In genomic region chr2:128377680-128378079, GRCm38 (mm10) we compare ENCODE assay signal across 32 mouse cellular contexts.
DNase-seq lines count a peak whose midpoint lies in the region; ATAC-seq lines count a peak whose summit lies in the region.
"Had no signal": no experiment of that assay in that cellular context is flagged by ENCODE, and none has a peak within 500 bp of the region (broad histone marks: within the 10 kb centered on the region; RNA-seq: fewer than 3 reads in every experiment).

No protein-coding gene starts in this region.

- H3K9me3 ChIP-seq in lung, embryonic 15.5 days: no peaks in the 10 kb centered on the region
- H3K9me3 ChIP-seq in kidney, embryonic 16.5 days (ENCODE audit: low read length): no peaks in the 10 kb centered on the region
- no peaks in the 10 kb centered on the region for H3K9me3 ChIP-seq in heart, embryonic 11.5 days (replicated peaks; ENCODE audit: control insufficient read depth, low read length)
- H3K9me3 ChIP-seq: forebrain, embryonic 13.5 days; heart, embryonic 13.5 days; hindbrain, embryonic 10.5 days; hindbrain, embryonic 15.5 days; limb, embryonic 13.5 days; neural tube, embryonic 12.5 days; stomach, embryonic 15.5 days had no signal

- DNase-seq in lung, postnatal 10 days: no peak
- peak; percentile 74 for DNase-seq in CD4-positive helper T cell, adult 2 months (ENCODE audit: low read depth, low spot score)
- peak; percentile 25 for DNase-seq in splenic B cell, adult 2 months (ENCODE audit: low read depth, low spot score)
- DNase-seq: adrenal gland, postnatal 14 days; cerebellum, adult 11 months; cerebellum, adult 9-10 months; cerebellum, postnatal 36 days; gastrocnemius, postnatal 36 days; heart, adult 2 months; heart, postnatal 10 days; kidney, adult 11 months; kidney, postnatal 25 days; lung, postnatal 14 days; right cerebral cortex, adult 18-20 months; right cerebral cortex, postnatal 4 days; thymus, postnatal 14 days had no signal

- no peak overlapping the region for H3K4me3 ChIP-seq in lung, embryonic 15.5 days
- H3K4me3 ChIP-seq in kidney, embryonic 16.5 days (ENCODE audit: low read length): no peak overlapping the region
- H3K4me3 ChIP-seq in heart, embryonic 11.5 days (ENCODE audit: low read depth, low read length): no peak overlapping the region
- H3K4me3 ChIP-seq: forebrain, embryonic 13.5 days; heart, adult 2 months; heart, embryonic 13.5 days; hindbrain, embryonic 10.5 days; hindbrain, embryonic 15.5 days; left cerebral cortex, adult 2 months; limb, embryonic 13.5 days; neural tube, embryonic 12.5 days; stomach, embryonic 15.5 days had no signal

- 0 out of 2 replicates have a peak overlapping the region, but pooled peaks have one; percentile 6 for H3K4me2 ChIP-seq in lung, embryonic 15.5 days
- no peak overlapping the region for H3K4me2 ChIP-seq in kidney, embryonic 16.5 days (replicated peaks; ENCODE audit: low read depth, low read length)
- H3K4me2 ChIP-seq in heart, embryonic 11.5 days: no peak overlapping the region
- H3K4me2 ChIP-seq: forebrain, embryonic 13.5 days; heart, embryonic 13.5 days; hindbrain, embryonic 15.5 days; limb, embryonic 13.5 days; liver, embryonic 11.5 days; midbrain, embryonic 11.5 days; neural tube, embryonic 12.5 days; stomach, embryonic 15.5 days had no signal

- no peak overlapping the region for H3K9ac ChIP-seq in lung, embryonic 15.5 days
- H3K9ac ChIP-seq in kidney, embryonic 16.5 days (replicated peaks; ENCODE audit: low read length): no peak overlapping the region
- no peak overlapping the region for H3K9ac ChIP-seq in heart, embryonic 11.5 days (ENCODE audit: low read depth, low read length)
- H3K9ac ChIP-seq: forebrain, embryonic 13.5 days; heart, embryonic 13.5 days; hindbrain, embryonic 15.5 days; limb, embryonic 13.5 days; neural tube, embryonic 12.5 days; stomach, embryonic 15.5 days had no signal

- peaks cover 20% of the 10 kb centered on the region for H3K4me1 ChIP-seq in lung, embryonic 15.5 days
- H3K4me1 ChIP-seq in kidney, embryonic 16.5 days (ENCODE audit: insufficient read depth, low read length): peaks cover 15% of the 10 kb centered on the region
- H3K4me1 ChIP-seq in heart, embryonic 11.5 days (ENCODE audit: control insufficient read depth, insufficient read depth, low read length): peaks cover 17% of the 10 kb centered on the region
- H3K4me1 ChIP-seq: stomach, embryonic 15.5 days had no signal

- no peak for ATAC-seq in lung, embryonic 15.5 days (ENCODE audit: borderline replicate concordance, extremely low read depth, low FRiP score, low TSS enrichment)
- peak; percentile 40 for ATAC-seq in activated CD4-positive, CD25-positive, alpha-beta regulatory T cell, adult 4 months
- no peak for ATAC-seq in kidney, embryonic 16.5 days (ENCODE audit: low FRiP score, low TSS enrichment)
- no peak for ATAC-seq in heart, embryonic 11.5 days (replicated peaks; ENCODE audit: insufficient number of reproducible peaks, low FRiP score, low TSS enrichment)
- ATAC-seq: forebrain, embryonic 13.5 days; midbrain, embryonic 16.5 days; Patski had no signal

- no peaks in the 10 kb centered on the region for H3K27me3 ChIP-seq in lung, embryonic 15.5 days
- H3K27me3 ChIP-seq in splenic B cell, adult 2 months (ENCODE audit: control insufficient read depth, insufficient read depth, low read length, poor library complexity, severe bottlenecking): no peaks in the 10 kb centered on the region
- 0 out of 2 replicates have a peak, but pooled peaks cover 3% of the 10 kb centered on the region for H3K27me3 ChIP-seq in kidney, embryonic 16.5 days (ENCODE audit: insufficient read depth, low read length)
- H3K27me3 ChIP-seq in heart, embryonic 11.5 days (ENCODE audit: control insufficient read depth, insufficient read depth, low read length): no peaks in the 10 kb centered on the region
- H3K27me3 ChIP-seq: forebrain, embryonic 13.5 days; heart, embryonic 13.5 days; hindbrain, embryonic 15.5 days; limb, embryonic 13.5 days; neural tube, embryonic 12.5 days; Patski; stomach, embryonic 15.5 days had no signal

- H3K36me3 ChIP-seq in lung, embryonic 15.5 days: no peaks in the 10 kb centered on the region
- no peaks in the 10 kb centered on the region for H3K36me3 ChIP-seq in splenic B cell, adult 2 months (ENCODE audit: control insufficient read depth, insufficient read depth, low read length, poor library complexity, severe bottlenecking)
- no peaks in the 10 kb centered on the region for H3K36me3 ChIP-seq in kidney, embryonic 16.5 days (ENCODE audit: insufficient read depth, low read length)
- no peaks in the 10 kb centered on the region for H3K36me3 ChIP-seq in heart, embryonic 11.5 days (ENCODE audit: control insufficient read depth, insufficient read depth, low read length)
- H3K36me3 ChIP-seq: heart, embryonic 13.5 days; hindbrain, embryonic 10.5 days; hindbrain, embryonic 15.5 days; limb, embryonic 13.5 days; neural tube, embryonic 12.5 days; stomach, embryonic 15.5 days had no signal

- WGBS in lung, embryonic 15.5 days: 53% methylated on average over 10 of the region's 10 CpGs
- WGBS in kidney, embryonic 16.5 days: 47% methylated on average over 10 of the region's 10 CpGs
- 78% methylated on average over 10 of the region's 10 CpGs for WGBS in heart, embryonic 11.5 days (ENCODE audit: insufficient replicate concordance)

- peak overlapping the region; percentile 56; the same call in 1 of the 2 replicates for H3K27ac ChIP-seq in lung, embryonic 15.5 days
- H3K27ac ChIP-seq in kidney, embryonic 16.5 days (ENCODE audit: low read length): no peak overlapping the region
- H3K27ac ChIP-seq in heart, embryonic 11.5 days (ENCODE audit: low read depth, low read length): no peak overlapping the region
- H3K27ac ChIP-seq: forebrain, embryonic 13.5 days; heart, adult 2 months; heart, embryonic 13.5 days; hindbrain, embryonic 10.5 days; hindbrain, embryonic 15.5 days; left cerebral cortex, adult 2 months; limb, embryonic 13.5 days; neural tube, embryonic 12.5 days; stomach, embryonic 15.5 days had no signal
